Mouse (Mus musculus) forebrain, embryonic 16.5 days (tissue): ENCODE results near the gene Cd7. TPM values are rescaled to one million over a fixed set of nuclear protein-coding genes. Genes with fewer than 3 reads are reported as not detected.

Experiments used
- ATAC-seq: fragments of 200-750 bp; cut with Nextera tagmentation; 2 replicates; pipeline ENCODE4 v1.8.0; 2017; ENCODE audit warnings: mild to moderate bottlenecking, moderate library complexity
- H3K27ac ChIP-seq: fragments of 300-500 bp; sonication (generic); 2 replicates; pipeline ENCODE4 v1.5.1; 2014; ENCODE audit warnings: low read length, control low read depth
- H3K27me3 ChIP-seq: fragments of 300-500 bp; sonication (generic); replicated peaks from 2 replicates; pipeline ENCODE4 v1.6.1; 2014; ENCODE audit warnings: low read length; ENCODE audit not compliant: control insufficient read depth, insufficient read depth
- H3K36me3 ChIP-seq: fragments of 300-500 bp; sonication (generic); 2 replicates; pipeline ENCODE4 v1.6.1; 2014; ENCODE audit not compliant: control insufficient read depth, insufficient read depth
- H3K4me1 ChIP-seq: fragments of 300-500 bp; sonication (generic); replicated peaks from 2 replicates; pipeline ENCODE4 v1.6.1; 2014; ENCODE audit warnings: low read length; ENCODE audit not compliant: control insufficient read depth, insufficient read depth
- H3K4me2 ChIP-seq: fragments of 300-500 bp; sonication (generic); 2 replicates; pipeline ENCODE4 v1.6.1; 2014; ENCODE audit warnings: mild to moderate bottlenecking, low read length, control low read depth
- H3K4me3 ChIP-seq: fragments of 300-500 bp; sonication (generic); replicated peaks from 2 replicates; pipeline ENCODE4 v1.5.1; 2014; ENCODE audit warnings: mild to moderate bottlenecking, low read length, control low read depth
- H3K9ac ChIP-seq: fragments of 300-500 bp; sonication (generic); replicated peaks from 2 replicates; pipeline ENCODE4 v1.6.1; 2014; ENCODE audit warnings: low read depth, low read length, control low read depth
- H3K9me3 ChIP-seq: fragments of 300-500 bp; sonication (generic); 2 replicates; pipeline ENCODE4 v1.6.1; 2016; ENCODE audit warnings: low read length; ENCODE audit not compliant: control insufficient read depth
- WGBS: fragments of 180-500 bp; shearing (Covaris S2); extraction: QIAGEN DNeasy Blood & Tissue Kit; methylation state at CpG from one replicate; pipeline ENCODE4 v1.1.7; 2014; 5-methylcytosine and 5-hydroxymethylcytosine counted together
- polyA plus RNA-seq: library from polyadenylated mRNA; unstranded; fragments of >200 nt; fragmentation: Nextera tagmentation; extraction: Ambion mirVana; gene quantifications from 2 replicates; pipeline ENCODE4 v1.2.1, GENCODE M21; 2015

Gene Cd7
- polyA plus RNA-seq, 1 experiment from 2014 or later, result not detected

DNA sequence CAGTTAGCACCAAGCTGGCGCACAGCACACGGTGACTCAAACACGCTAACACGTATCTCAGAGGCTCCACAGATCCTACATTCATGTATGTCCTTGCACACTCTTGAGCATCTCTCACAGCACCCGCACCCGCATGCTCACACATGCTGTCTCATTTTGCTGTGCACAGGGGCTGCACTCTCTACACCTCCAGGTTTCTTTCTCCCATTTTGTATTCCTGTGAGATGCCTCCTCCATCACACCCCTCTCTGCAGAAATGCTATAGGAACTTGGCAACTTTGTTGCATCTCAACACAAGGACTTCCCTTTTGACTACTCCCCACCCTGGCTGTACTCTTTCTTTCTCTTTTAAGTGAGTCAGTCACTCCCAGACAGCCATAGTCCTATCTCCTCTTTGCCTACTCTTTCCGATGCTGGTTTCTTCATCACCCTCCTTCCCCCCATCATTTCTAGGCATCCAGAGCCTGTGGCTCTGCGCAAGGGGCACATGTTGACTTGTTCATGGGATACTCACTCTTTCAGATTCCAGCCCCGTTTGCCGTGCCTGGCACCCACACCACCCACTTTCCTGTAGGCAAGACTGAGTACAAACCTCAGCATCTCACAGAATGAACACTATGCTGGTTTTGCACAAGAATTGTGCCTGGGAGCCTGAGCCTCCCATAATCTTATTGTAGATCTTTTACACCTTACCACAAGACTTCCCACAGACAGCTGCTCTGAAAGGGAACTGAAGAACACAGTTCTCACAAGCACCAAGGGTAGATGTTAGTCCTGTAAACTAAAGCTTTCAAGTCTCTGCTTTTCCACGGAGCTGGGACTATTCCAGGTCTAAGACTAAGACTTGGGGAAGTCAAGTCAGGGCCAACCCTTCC, 615 bp downstream of the Cd7 start:
- WGBS, result 90% methylated on average over 11 of the region's 11 CpGs
- Histone ChIP-seq H3K36me3 (no peaks in the 10 kb centered on the region), H3K4me2 (no peak overlapping the region), H3K4me3 (no peak overlapping the region), H3K27ac (no peak overlapping the region), H3K9me3 (no peaks in the 10 kb centered on the region), H3K9ac (no peak overlapping the region), H3K4me1 (no peaks in the 10 kb centered on the region), H3K27me3 (no peaks in the 10 kb centered on the region)
- ATAC-seq, result no peak

- H3K9me3 ChIP-seq, result no peaks in the 10 kb centered on the region
Observed at GRCm38 (mm10) chr11:121033118-121033517, 6.1 kb downstream of the Cd7 start.

DNA sequence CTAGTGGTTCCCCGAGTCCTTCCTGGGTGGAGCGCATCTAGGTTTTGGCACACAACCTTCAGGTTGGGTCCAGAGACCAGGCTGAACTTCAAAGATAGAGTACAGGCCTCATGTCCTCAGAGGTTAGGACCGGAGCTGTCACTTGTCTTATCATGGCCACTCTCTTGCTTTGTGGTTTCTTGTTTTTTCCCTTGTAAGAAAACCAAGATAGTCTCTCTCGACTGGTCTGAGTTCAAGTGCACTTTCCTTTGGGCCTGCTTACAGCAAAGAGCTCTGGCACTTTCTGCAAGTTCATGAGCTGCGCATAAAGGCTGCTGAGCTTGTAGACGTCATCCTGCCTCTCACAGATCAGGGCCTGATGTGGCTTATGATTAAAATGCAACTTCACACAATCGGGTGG, 12.0 kb downstream of the Cd7 start:
- Histone ChIP-seq H3K27ac (no peak overlapping the region), H3K9ac (no peak overlapping the region), H3K4me1 (no peaks in the 10 kb centered on the region), H3K27me3 (no peaks in the 10 kb centered on the region), H3K4me2 (no peak overlapping the region), H3K9me3 (no peaks in the 10 kb centered on the region), H3K36me3 (no peaks in the 10 kb centered on the region), H3K4me3 (no peak overlapping the region)
- 93% methylated on average over 7 of the region's 7 CpGs for WGBS
- ATAC-seq, result no peak

More at GRCm38 (mm10) chr11:121033118-121033517, 6.1 kb downstream of the Cd7 start:
- Histone ChIP-seq H3K4me2 (no peak overlapping the region), H3K9ac (no peak overlapping the region), H3K36me3 (no peaks in the 10 kb centered on the region), H3K27me3 (no peaks in the 10 kb centered on the region), H3K4me1 (no peaks in the 10 kb centered on the region), H3K27ac (no peak overlapping the region), H3K4me3 (no peak overlapping the region)
- no peak for ATAC-seq
- WGBS, result 92% methylated on average over 5 of the region's 5 CpGs

- no peaks in the 10 kb centered on the region for H3K9me3 ChIP-seq
- no peaks in the 10 kb centered on the region for H3K27me3 ChIP-seq
- ATAC-seq, result no peak
- no peak overlapping the region for H3K27ac ChIP-seq
- WGBS, result 70% methylated on average over 6 of the region's 6 CpGs
- no peak overlapping the region for H3K9ac ChIP-seq
- no peak overlapping the region for H3K4me3 ChIP-seq
- H3K4me2 ChIP-seq, result no peak overlapping the region
- H3K4me1 ChIP-seq, result no peaks in the 10 kb centered on the region
- no peaks in the 10 kb centered on the region for H3K36me3 ChIP-seq
Observed at GRCm38 (mm10) chr11:121024163-121024562, 15.1 kb downstream of the Cd7 start.

DNA sequence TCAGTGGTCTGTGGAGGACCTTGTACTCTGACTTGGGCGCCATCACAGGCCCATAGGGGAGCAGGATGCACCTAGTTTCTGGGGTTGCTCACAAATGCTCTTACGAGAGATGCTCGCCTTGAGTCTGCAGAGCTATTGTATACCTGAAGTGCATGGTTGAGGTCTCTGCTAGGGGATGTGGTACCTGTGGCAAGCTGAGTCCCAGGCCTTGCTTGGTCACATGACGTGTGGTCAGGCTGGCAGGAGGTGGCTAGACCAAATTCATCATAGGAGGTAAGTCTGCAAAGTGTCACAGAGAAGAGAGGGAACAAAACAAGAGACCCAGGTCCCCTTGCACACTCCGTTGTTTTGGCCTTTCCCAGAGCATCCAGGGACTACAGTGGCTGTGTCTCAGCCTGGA, 19.7 kb downstream of the Cd7 start:
- Histone ChIP-seq H3K9me3 (no peaks in the 10 kb centered on the region), H3K4me2 (no peak overlapping the region), H3K36me3 (no peaks in the 10 kb centered on the region), H3K4me1 (peaks cover 5% of the 10 kb centered on the region), H3K27ac (no peak overlapping the region), H3K9ac (no peak overlapping the region), H3K4me3 (no peak overlapping the region), H3K27me3 (no peaks in the 10 kb centered on the region)
- WGBS, result 84% methylated on average over 5 of the region's 5 CpGs
- ATAC-seq, result no peak

DNA sequence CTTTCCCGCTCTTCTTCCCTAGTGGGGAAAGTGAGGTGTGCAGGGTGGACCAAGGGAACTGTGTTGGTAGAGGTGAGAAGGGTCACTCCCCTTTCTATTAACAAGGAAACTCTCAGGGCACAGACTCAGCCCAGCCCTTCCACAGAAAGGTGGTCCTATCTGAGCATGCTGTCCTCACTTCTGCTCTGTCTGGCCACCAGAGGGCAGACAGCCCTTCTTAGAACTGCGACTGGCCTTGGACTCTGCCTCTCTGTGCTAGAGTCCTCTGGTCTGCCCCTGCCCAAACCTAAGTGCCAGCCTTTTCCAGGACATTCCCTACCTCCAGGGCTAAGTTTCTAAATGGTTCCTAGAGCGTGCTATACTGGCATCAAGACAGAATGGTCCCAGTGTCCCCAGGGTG, 21.5 kb downstream of the Cd7 start:
- 41% methylated on average over 3 of the region's 3 CpGs for WGBS
- Histone ChIP-seq H3K9ac (no peak overlapping the region), H3K9me3 (no peaks in the 10 kb centered on the region), H3K4me2 (no peak overlapping the region), H3K27me3 (no peaks in the 10 kb centered on the region), H3K4me1 (peaks cover 5% of the 10 kb centered on the region), H3K36me3 (no peaks in the 10 kb centered on the region), H3K4me3 (no peak overlapping the region), H3K27ac (no peak overlapping the region)
- peak; percentile 57; the same call in 1 of the 2 replicates for ATAC-seq

GRCm38 (mm10) chr11:121015472-121015871, 23.7 kb downstream of the Cd7 start:
- no peaks in the 10 kb centered on the region for H3K9me3 ChIP-seq
- H3K4me1 ChIP-seq, result peaks cover 5% of the 10 kb centered on the region
- H3K27ac ChIP-seq, result no peak overlapping the region
- WGBS, result 65% methylated on average over 6 of the region's 6 CpGs
- H3K9ac ChIP-seq, result no peak overlapping the region
- ATAC-seq, result no peak
- no peaks in the 10 kb centered on the region for H3K36me3 ChIP-seq
- H3K4me2 ChIP-seq, result no peak overlapping the region
- H3K27me3 ChIP-seq, result no peaks in the 10 kb centered on the region
- H3K4me3 ChIP-seq, result no peak overlapping the region

GRCm38 (mm10) chr11:121014896-121015300, 24.3 kb downstream of the Cd7 start:
- Histone ChIP-seq H3K4me2 (peak overlapping the region; percentile 43), H3K4me3 (peak overlapping the region; percentile 28), H3K9me3 (no peaks in the 10 kb centered on the region), H3K27me3 (no peaks in the 10 kb centered on the region), H3K27ac (no peak overlapping the region), H3K9ac (peak overlapping the region; percentile 37; the same call in 1 of the 2 replicates), H3K36me3 (no peaks in the 10 kb centered on the region), H3K4me1 (peaks cover 5% of the 10 kb centered on the region)
- ATAC-seq, result no peak
- 55% methylated on average over 19 of the region's 19 CpGs for WGBS

- Histone ChIP-seq H3K27me3 (no peaks in the 10 kb centered on the region), H3K4me1 (peaks cover 5% of the 10 kb centered on the region), H3K4me2 (no peak overlapping the region), H3K9me3 (no peaks in the 10 kb centered on the region), H3K27ac (no peak overlapping the region), H3K36me3 (no peaks in the 10 kb centered on the region), H3K9ac (no peak overlapping the region), H3K4me3 (no peak overlapping the region)
- 76% methylated on average over 7 of the region's 7 CpGs for WGBS
- no peak for ATAC-seq
Observed at GRCm38 (mm10) chr11:121013656-121014055, 25.6 kb downstream of the Cd7 start.
